Mouse (Mus musculus) retina, postnatal 1 day (tissue): ENCODE data around the gene Drd5.

ENCODE experiments used
- DNase-seq: peaks from one replicate; pipeline ENCODE4 v3.0.0-alpha.2; 2012

Drd5 gene

DNA sequence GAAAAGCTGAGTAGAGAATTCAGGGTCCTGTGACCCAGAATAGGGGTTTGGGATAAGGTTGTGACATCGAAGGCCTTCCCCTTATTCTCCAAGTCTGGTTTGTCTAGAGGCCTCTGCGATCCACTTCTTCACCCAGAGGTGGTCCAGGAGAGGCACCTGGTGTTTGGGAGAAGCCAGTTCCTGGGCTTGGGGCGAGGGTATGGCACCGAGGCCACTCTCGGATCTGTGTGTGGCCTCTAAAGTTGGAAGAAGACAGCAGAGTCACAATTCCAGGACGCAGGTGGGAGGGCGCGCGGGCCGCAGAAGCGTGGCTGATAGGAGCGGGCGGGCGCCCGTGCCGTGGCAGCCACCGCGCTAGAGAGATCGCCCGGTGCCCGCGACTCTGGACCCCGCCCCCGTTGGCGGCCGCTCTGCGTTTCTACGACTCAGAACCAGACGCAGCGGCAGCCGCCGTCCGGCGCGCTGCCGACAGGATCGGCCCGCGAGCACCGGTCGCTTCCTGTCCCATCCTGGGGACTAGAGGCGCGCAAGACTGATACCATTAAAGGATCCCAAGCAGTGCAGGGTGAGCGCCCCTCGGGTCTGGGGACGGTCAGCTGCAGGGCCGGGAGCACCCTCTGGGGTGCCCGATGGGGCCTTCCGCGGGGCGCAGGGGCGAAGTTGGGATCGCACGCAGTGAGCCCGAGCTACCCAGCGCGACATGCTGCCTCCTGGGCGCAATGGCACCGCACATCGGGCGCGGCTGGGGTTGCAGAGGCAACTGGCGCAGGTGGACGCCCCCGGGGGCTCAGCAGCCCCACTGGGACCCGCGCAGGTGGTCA is at the start of gene Drd5:
Gene Drd5 (plus strand): TSS at position 402 of the 821 bp plus-strand sequence.
- DNase-seq: peak; percentile 41

DNA sequence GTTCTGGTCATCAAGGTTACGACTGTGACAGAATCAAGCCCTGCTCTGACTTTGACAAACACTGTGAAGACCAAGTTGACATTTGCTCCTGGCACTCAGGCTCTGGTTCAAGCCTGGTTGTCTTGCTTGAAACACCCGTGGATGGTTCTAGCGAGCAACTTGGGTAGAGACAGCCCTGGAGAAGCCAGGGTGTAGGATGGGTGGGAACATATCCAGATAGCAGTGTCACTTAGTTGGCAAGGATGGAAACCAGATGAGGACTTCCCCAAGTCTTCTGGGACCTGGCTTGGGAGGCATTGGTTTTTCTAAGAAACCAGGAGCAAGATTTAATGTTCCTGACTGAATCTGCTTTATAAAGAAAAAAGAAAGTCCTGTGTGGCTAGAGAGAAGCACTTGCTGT is 48.2 kb upstream of the Drd5 start:
- no peak for DNase-seq

DNA sequence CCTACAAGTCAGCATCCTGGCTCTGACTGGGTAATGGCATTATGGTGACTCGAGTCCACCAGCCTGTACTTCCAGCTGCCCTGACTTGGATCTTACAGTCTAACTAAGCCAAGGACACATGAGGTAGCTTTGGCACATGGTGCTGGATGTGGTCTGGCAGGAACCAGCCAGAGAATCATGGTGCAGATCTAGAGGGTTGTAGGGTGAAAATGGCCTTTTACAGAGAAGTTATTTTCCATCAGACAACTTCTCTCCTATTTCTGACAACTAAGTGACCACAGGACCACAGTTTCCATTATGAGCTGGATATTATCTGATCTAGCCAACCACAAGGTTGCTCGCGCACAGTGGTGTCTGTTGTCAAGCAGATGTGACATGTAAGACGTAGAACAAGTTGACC is 45.3 kb upstream of the Drd5 start:
- DNase-seq: no peak

GRCm38 (mm10) chr5:38275771-38276170 is 43.4 kb upstream of the Drd5 start, which contains the start of gene Otop1:
Gene Otop1, plus strand, starts transcription at chr5:38275972.
- no peak for DNase-seq

GRCm38 (mm10) chr5:38276451-38276850 is 42.7 kb upstream of the Drd5 start:
- DNase-seq: peak; percentile 22

GRCm38 (mm10) chr5:38277098-38277866 is 41.9 kb upstream of the Drd5 start:
- peak; percentile 26 for DNase-seq

DNA sequence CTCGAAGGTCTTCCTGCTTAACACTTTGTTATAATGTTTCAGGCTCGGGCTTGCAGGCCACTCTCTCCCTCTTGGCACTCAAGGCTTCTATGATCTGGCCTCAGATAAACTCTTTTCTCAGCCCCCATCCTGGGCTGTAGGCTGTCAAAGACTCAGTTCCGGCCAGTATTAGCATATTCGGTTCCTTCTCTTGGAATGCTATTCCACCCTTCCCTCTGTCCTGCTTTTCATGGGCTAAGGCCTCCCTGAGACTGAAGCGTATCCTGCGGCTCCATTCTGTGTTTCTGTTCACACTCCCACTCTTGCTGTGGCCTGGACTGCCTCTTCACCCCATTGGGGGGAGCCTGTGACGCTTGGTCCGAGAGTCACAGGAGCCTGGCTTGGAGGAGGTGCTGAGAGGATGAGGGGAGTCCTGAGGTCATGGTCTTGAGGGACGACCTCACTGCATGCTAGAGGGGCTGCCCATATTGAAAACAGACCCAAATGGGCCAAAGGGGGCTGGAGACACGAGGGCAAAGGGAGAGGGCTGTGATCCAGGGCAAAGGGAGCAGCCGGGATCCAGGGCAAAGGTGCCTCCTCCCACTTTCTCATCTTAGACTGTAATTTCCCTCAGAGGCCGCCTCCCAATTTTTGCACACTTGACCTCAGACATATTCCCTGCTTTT is 41.1 kb upstream of the Drd5 start:
- no peak for DNase-seq

GRCm38 (mm10) chr5:38280075-38280474 is 39.1 kb upstream of the Drd5 start:
- DNase-seq: no peak

GRCm38 (mm10) chr5:38285724-38286123 is 33.4 kb upstream of the Drd5 start:
- DNase-seq: no peak

DNA sequence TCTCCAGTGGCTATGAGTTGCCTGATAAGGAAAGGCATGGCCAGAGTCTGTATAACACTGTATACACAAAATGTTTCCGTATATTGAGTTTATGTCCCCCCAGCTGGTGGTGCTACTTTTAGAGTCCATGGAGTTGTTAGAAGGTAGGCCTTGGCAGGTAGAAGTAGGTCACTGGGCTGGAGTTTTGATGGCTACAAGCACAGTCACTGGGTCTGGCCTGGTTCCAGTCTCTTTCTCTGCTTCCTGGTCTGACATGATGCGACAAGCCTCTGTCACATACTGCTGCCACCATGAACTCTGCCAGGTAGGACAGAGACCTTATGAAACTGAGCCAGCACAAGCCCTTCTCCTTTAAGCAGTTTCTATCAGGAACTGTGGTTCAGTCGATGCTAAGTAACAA is 30.7 kb upstream of the Drd5 start:
- no peak for DNase-seq

DNA sequence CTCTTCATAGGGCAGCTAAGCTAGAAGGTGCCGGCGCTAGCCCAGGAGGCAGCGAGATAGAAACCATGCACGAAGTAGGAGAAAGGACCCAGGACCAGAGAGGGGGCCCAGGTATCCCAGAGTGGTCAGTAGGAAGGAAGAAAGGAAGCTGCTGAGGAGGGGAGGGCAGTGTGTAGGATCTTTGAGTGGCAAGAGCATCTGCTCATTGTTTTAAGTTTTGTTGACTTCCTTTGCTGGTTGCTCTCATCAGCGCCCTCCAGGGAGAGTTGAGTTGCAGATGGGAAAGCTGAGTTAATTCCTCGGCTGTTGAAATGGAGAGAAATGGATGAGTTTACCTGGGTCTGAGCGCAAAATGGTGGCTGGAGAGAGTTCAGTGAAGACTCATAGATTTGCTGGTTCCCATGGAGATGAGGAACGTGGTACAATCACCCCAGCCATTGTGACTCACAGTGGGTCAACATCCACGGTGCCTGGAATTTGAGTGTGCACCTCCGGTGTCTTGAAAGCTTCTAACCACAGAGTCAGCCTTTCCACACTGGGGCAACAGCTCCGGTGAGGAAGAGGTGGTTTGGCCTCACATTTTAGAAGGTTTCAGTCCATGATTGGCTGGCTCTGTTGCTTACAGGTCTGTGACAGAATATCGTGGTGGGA is 17.3 kb upstream of the Drd5 start:
- DNase-seq: no peak

DNA sequence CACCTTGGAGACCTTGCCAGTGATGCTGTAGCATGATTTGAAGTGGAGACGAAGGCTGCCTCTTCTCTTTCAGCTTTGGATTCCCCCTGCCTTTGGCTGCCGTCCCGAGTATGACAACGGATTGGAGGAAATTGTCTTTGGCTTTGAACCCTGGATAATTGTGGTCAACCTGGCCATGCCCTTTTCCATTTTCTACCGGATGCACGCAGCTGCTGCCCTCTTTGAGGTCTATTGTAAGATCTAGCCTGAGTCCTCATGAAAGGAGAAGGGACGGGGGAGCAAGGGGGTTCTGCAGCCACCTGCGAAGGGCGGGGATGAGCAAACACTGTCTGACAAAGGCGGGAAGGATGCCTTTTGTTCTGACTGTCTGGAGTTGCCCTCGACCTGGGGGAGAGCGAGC is 16.5 kb upstream of the Drd5 start:
- DNase-seq: no peak

GRCm38 (mm10) chr5:38305241-38305640 is 13.9 kb upstream of the Drd5 start:
- no peak for DNase-seq

GRCm38 (mm10) chr5:38307255-38308101 is 11.7 kb upstream of the Drd5 start:
- peak; percentile 91 for DNase-seq

DNA sequence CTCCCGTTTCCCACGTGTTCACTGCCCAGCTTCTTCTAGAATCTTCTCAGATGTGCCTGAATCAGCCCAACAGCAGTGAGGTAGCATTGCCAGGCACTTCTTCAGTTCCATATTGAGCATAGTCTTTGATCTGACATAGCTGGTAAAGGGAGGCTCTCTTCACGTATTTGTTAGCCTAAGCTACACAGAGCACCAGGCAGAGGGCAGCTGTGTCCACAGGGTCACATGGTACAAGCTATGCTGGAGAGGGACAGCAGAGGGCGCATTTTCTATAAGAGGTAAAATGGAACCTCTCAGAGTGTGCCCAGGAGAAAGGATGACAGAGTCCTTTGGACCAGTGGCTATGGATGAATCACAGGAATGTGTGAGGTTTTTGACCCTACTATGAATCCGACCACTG is 10.3 kb upstream of the Drd5 start:
- DNase-seq: peak; percentile 74

DNA sequence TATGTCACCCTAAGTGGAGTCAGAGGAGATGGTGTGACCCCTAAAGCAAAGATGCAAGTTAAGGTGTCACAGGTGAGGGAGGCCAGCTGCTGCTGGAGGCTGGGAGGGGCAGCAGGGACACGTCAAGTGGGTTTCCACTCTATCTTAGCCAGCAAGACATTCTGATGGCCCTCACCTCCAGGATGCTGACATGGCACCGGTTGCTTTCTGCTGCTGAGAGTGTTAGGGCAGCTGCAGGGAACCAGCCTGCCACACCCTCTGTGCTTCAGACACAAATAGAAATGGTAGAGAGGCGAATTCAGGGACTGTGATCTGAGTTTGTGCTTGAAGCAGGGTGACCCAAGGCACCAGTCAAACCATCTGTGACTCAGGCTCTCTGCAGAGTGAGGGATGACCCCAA is 9.4 kb upstream of the Drd5 start:
- DNase-seq: no peak

DNA sequence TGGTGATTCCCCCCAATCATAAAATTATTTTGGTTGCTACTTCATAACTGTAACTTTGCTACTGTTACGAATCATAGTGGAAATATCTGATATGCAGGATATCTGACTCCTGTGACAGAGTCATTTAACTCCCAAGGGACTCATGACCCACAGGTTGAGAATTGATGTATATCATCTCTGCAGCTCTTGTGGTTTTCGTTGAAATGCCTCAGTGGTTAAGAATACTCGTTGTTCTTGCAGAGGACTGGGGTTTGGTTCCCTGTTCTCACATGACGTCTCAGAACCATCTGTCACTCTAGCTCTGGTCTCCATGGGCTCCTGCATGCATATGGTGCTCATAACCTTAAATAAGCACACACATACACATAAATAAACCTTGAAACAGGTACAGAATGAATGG is 14.2 kb downstream of the Drd5 start:
- DNase-seq: no peak

DNA sequence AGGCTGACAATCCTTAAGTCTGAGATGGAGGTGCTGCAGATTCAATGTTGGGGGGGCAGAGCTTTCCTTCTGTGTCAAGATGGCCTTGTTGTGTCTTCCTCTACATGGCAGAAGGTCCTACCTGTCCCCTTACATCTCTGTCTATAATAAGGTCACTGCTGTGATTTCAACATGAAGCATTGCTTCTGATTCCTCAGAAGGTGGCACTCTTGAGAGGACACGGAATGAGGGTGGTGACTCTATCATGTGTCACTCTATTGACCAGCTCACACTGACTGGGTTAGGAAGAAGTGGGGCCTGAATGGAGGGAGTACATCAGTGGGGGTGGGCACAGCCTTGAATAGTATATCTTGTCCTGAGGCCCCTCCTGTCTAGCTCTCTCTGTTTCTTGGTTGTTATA is 15.4 kb downstream of the Drd5 start:
- no peak for DNase-seq

DNA sequence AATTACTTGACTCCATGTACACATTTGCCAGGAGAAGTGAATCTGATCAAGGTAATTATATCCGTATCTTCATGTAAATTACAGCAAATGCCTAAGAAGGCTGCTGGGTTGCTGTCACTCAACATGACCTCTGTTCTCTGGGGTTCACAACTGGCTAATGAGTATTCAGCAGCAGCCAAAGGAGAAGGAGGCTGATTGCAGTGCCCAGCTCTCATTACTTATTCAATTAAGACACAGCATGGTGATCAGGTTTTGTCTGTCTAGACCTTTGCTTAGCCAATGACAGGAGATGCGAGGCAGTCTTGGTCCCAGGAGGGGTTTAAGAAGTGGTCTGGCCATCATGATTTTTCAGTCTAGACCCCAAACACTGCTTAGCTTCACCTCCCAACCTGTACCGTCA is 23.9 kb downstream of the Drd5 start:
- DNase-seq: no peak

- peak; percentile 77 for DNase-seq
Observed at GRCm38 (mm10) chr5:38346646-38347432, 27.7 kb downstream of the Drd5 start.

DNA sequence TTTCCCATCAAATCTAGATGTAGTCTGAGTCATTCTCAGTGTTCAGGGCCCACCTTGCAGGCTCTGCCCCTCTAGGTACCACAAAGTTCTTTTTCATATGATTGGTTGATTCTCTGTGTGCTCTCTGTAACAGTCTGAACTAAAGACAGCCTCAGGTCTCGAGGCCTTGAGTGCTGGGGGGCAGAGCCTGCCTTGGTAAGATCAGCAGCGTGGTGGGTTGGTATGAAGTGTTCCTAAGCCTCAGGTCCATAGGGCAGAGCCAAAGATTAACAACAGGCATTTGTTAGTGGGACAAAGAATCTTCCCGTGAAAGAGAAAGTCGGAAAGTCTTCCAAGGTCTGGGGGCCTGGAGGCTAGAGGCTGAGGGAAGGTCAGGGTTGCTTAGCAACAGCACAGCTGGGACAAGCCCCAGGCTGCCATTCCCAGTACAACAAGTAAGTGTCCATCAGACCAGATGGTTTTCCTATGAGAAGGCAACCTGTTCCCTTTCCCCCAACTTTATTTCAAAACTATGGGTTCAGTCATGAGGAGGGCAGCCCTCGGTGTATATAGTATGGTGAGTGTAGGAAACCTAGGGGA is 31.3 kb downstream of the Drd5 start:
- peak; percentile 20 for DNase-seq
